Comparison of ENCODE assay signal across 19 mouse cellular contexts in the genomic region with DNA sequence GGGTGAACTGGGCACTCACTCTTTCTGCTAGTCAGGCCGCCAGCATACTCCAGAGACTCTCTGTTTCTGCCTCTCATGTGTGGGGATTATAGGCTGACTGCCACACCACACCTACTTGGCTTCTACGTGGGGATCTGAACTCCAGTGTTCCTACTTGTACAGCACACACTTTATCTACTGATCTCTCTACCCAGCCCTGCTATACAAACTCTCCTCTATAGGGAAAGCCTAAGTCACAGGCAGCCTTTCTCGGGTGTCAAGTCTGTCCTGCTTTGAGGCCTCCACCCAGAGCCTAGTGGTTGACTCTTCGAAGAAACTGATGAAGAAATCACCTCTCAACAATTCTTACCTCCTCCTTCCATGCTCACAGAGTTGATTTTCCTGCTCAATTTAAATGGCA.
"Had no signal": no experiment of that assay in that cellular context is flagged by ENCODE, and none has a peak within 500 bp of the region (broad histone marks: within the 10 kb centered on the region; RNA-seq: fewer than 3 reads in every experiment).

No protein-coding gene starts in this region.

- H3K4me2 ChIP-seq: liver, embryonic 11.5 days; lung, embryonic 14.5 days; midbrain, embryonic 12.5 days; neural tube, embryonic 13.5 days; stomach, embryonic 15.5 days had no signal

- H3K9me3 ChIP-seq: midbrain, embryonic 12.5 days; neural tube, embryonic 13.5 days; stomach, embryonic 15.5 days had no signal

- ATAC-seq: liver, postnatal 0 days; lung, postnatal 0 days; midbrain, embryonic 16.5 days had no signal

- H3K4me1 ChIP-seq: neural tube, embryonic 13.5 days; stomach, embryonic 15.5 days had no signal

- H3K27ac ChIP-seq: liver, embryonic 14.5 days; macrophage; midbrain, embryonic 12.5 days; neural tube, embryonic 13.5 days; stomach, embryonic 15.5 days had no signal

- H3K27me3 ChIP-seq: midbrain, embryonic 12.5 days; neural tube, embryonic 13.5 days; stomach, embryonic 15.5 days had no signal

- H3K36me3 ChIP-seq: midbrain, embryonic 12.5 days; neural tube, embryonic 13.5 days; stomach, embryonic 15.5 days had no signal

- DNase-seq: kidney, adult 18-20 months; kidney, adult 9 months; kidney, postnatal 14 days; kidney, postnatal 4 days; liver, postnatal 0 days; lung, embryonic 14.5 days; retina, postnatal 1 day; right cerebral cortex, postnatal 25 days; spleen, adult 18-20 months; thymus, postnatal 25 days had no signal

- H3K9ac ChIP-seq: liver, embryonic 14.5 days; liver, postnatal 0 days; lung, embryonic 14.5 days; midbrain, embryonic 12.5 days; neural tube, embryonic 13.5 days; stomach, embryonic 15.5 days had no signal

- H3K4me3 ChIP-seq: midbrain, embryonic 12.5 days; myocyte; neural tube, embryonic 13.5 days; stomach, embryonic 15.5 days had no signal
